Mouse (Mus musculus) spleen, adult 2 months (tissue): ENCODE results near the gene Vps45.

Experiments
- CTCF ChIP-seq: fragments of 200-500 bp; IDR thresholded peaks from 2 replicates; pipeline ENCODE4 v1.5.1; 2011; ENCODE audit warnings: mild to moderate bottlenecking, inconsistent platforms; ENCODE audit not compliant: insufficient read depth, insufficient read length, insufficient replicate concordance; ENCODE audit errors: extremely low read depth
- POLR2A ChIP-seq: fragments of 200-500 bp; IDR thresholded peaks from 2 replicates; pipeline ENCODE4 v1.6.1; 2011; ENCODE audit warnings: low read depth, low read length, inconsistent platforms

GRCm38 (mm10) chr3:95955318-95955717 lies 102.9 kb downstream of the Vps45 start:
- TF ChIP-seq CTCF = no peak
- no peak for TF ChIP-seq POLR2A
